Mouse (Mus musculus): ENCODE results near the gene Zfp112.

- TF ChIP-seq CTCF (IDR thresholded peaks at IDR 0.05; ENCODE audit: insufficient read depth, low read depth, low read length) (no peak), POLR2A (IDR thresholded peaks at IDR 0.05; ENCODE audit: insufficient read depth, low read depth, low read length) (no peak)
Measured at GRCm38 (mm10) chr7:24142566-24142965, 30.5 kb downstream of the Zfp112 start.
